Mouse (Mus musculus): ENCODE results near the gene Nek4. TPM values are rescaled to one million over a fixed set of nuclear protein-coding genes. Genes with fewer than 3 reads are reported as not detected.
A peak's percentile ranks its signal among the peaks of the same experiment; 100 is the strongest.

The Nek4 gene
- polyA plus RNA-seq (2015; fragmentation: Nextera tagmentation; extraction: Ambion mirVana) = 15.0 and 15.7 TPM in 2 replicates

- Histone ChIP-seq H3K4me3 (peak within 1 kb of the TSS; percentile 80), H3K4me2 (replicated peaks) (peak within 1 kb of the TSS; percentile 76), H3K9me3 (no peaks in the 10 kb centered on the region), H3K36me3 (peaks cover 10% of the 10 kb centered on the region), H3K27me3 (no peaks in the 10 kb centered on the region), H3K27ac (peak within 1 kb of the TSS; percentile 53), H3K4me1 (peaks cover 6% of the 10 kb centered on the region), H3K9ac (peak within 1 kb of the TSS; percentile 83)
- WGBS = under 1% methylated on average over 56 of the region's 57 CpGs
- peak; percentile 99 for ATAC-seq (ENCODE audit: low FRiP score, low read depth)
Measured at GRCm38 (mm10) chr14:30951154-30951825, at the start of gene Nek4. TSS of gene Nek4 (plus strand) at chr14:30951377.

DNA sequence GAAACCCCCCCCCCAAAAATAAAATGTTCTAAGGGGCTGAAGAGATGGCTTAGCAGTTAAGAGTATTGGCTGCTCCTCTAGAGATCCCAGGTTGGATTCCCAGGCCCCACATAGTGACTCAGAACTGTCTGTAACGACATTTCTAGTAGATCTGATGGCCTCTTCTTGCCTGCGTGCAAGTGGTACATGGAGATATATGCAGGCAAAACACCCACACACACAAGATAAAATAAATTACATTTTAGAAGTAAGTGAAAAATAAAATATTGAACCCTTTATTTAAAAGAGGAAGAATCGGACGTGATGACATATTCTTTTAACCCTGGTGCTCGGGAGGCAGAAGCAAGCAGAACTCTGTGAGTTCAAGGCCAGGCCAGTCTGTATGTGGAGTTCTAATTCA, 48.5 kb upstream of the Nek4 start:
- 89% methylated on average over 5 of the region's 5 CpGs for WGBS
- H3K4me1 ChIP-seq = no peaks in the 10 kb centered on the region
- H3K4me2 ChIP-seq (replicated peaks) = no peak overlapping the region
- no peaks in the 10 kb centered on the region for H3K9me3 ChIP-seq
- H3K27ac ChIP-seq = no peak overlapping the region
- ATAC-seq (ENCODE audit: low FRiP score, low read depth) = no peak
- no peak overlapping the region for H3K9ac ChIP-seq
- no peaks in the 10 kb centered on the region for H3K36me3 ChIP-seq
- H3K27me3 ChIP-seq = no peaks in the 10 kb centered on the region
- H3K4me3 ChIP-seq = no peak overlapping the region

- no peak overlapping the region for H3K27ac ChIP-seq
- WGBS = 60% methylated on average over 3 of the region's 3 CpGs
- no peaks in the 10 kb centered on the region for H3K9me3 ChIP-seq
- no peaks in the 10 kb centered on the region for H3K27me3 ChIP-seq
- H3K4me3 ChIP-seq = no peak overlapping the region
- H3K9ac ChIP-seq = no peak overlapping the region
- no peak for ATAC-seq (ENCODE audit: low FRiP score, low read depth)
- H3K4me2 ChIP-seq (replicated peaks) = no peak overlapping the region
- H3K36me3 ChIP-seq = no peaks in the 10 kb centered on the region
- no peaks in the 10 kb centered on the region for H3K4me1 ChIP-seq
Measured at GRCm38 (mm10) chr14:30903036-30903435, 48.1 kb upstream of the Nek4 start.

- no peak for ATAC-seq (ENCODE audit: low FRiP score, low read depth)
- Histone ChIP-seq H3K9ac (no peak overlapping the region), H3K36me3 (no peaks in the 10 kb centered on the region), H3K9me3 (no peaks in the 10 kb centered on the region), H3K27me3 (no peaks in the 10 kb centered on the region), H3K4me1 (no peaks in the 10 kb centered on the region), H3K4me2 (replicated peaks) (no peak overlapping the region), H3K27ac (no peak overlapping the region), H3K4me3 (no peak overlapping the region)
- WGBS = 89% methylated on average over 8 of the region's 8 CpGs
Measured at GRCm38 (mm10) chr14:30904307-30904706, 46.9 kb upstream of the Nek4 start.

GRCm38 (mm10) chr14:30906001-30906400, 45.2 kb upstream of the Nek4 start:
- Histone ChIP-seq H3K9me3 (no peaks in the 10 kb centered on the region), H3K27ac (no peak overlapping the region), H3K36me3 (no peaks in the 10 kb centered on the region), H3K9ac (no peak overlapping the region), H3K27me3 (no peaks in the 10 kb centered on the region), H3K4me3 (no peak overlapping the region), H3K4me1 (no peaks in the 10 kb centered on the region), H3K4me2 (replicated peaks) (no peak overlapping the region)
- WGBS = 91% methylated on average over 6 of the region's 6 CpGs
- no peak for ATAC-seq (ENCODE audit: low FRiP score, low read depth)

GRCm38 (mm10) chr14:30907814-30908265, 43.3 kb upstream of the Nek4 start:
- H3K4me1 ChIP-seq = no peaks in the 10 kb centered on the region; the same call in 1 of the 2 replicates
- H3K4me2 ChIP-seq (replicated peaks) = no peak overlapping the region
- no peak overlapping the region for H3K4me3 ChIP-seq
- no peaks in the 10 kb centered on the region for H3K27me3 ChIP-seq
- no peaks in the 10 kb centered on the region for H3K9me3 ChIP-seq
- WGBS = 77% methylated on average over 3 of the region's 3 CpGs
- H3K9ac ChIP-seq = no peak overlapping the region
- ATAC-seq (ENCODE audit: low FRiP score, low read depth) = no peak
- H3K36me3 ChIP-seq = no peaks in the 10 kb centered on the region
- H3K27ac ChIP-seq = no peak overlapping the region

GRCm38 (mm10) chr14:30911141-30911540, 40.0 kb upstream of the Nek4 start:
- Histone ChIP-seq H3K9me3 (no peaks in the 10 kb centered on the region), H3K27me3 (no peaks in the 10 kb centered on the region), H3K4me3 (no peak overlapping the region), H3K27ac (no peak overlapping the region), H3K4me2 (replicated peaks) (no peak overlapping the region), H3K36me3 (no peaks in the 10 kb centered on the region), H3K9ac (no peak overlapping the region), H3K4me1 (peaks cover 3% of the 10 kb centered on the region; the same call in 1 of the 2 replicates)
- 89% methylated on average over 8 of the region's 8 CpGs for WGBS
- ATAC-seq (ENCODE audit: low FRiP score, low read depth) = no peak

DNA sequence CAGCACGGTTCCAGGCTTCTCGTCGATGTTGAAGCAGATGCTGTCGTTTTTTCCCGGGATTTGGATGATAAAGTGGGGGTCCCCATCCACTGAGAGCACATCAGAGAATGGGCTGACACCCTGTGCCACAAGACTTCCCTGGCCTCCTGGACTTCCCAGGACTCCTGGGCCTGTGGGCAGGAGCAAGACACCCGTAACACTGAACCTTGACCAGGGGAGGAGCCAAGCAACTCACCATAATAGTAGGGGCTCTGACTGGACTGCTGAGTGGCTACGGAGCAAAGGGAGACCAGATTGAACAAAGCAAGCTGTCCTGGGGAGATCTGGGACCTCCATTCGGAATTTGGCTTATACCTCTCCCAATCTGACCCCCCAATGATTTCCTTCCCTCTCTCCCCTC, 38.5 kb upstream of the Nek4 start:
- Histone ChIP-seq H3K9ac (no peak overlapping the region), H3K4me1 (peaks cover 3% of the 10 kb centered on the region; the same call in 1 of the 2 replicates), H3K27me3 (no peaks in the 10 kb centered on the region), H3K27ac (no peak overlapping the region), H3K36me3 (no peaks in the 10 kb centered on the region), H3K4me2 (replicated peaks) (no peak overlapping the region), H3K4me3 (no peak overlapping the region), H3K9me3 (no peaks in the 10 kb centered on the region)
- 79% methylated on average over 8 of the region's 8 CpGs for whole genome bisulfite sequencing
- ATAC-seq (ENCODE audit: low FRiP score, low read depth) = no peak

DNA sequence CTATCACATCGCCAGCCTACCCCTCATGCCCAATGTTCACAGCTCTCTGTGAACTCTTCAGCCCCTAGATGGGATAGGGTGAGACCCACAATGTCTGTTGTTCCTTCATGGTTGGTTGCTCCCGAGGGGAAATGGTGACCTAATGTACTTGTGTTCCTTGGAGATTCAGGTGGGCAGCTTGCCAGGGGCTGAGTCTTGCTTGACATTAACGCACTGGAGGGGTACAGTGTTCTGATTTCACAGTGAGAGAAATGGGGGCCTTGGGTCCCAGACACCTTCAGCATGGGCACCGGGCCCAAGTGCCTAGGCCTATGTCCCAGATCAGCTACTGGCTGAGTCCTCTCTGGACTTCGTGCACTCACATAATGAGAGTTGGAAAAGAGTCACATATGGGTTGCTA, 37.8 kb upstream of the Nek4 start:
- Histone ChIP-seq H3K4me1 (peaks cover 3% of the 10 kb centered on the region; the same call in 1 of the 2 replicates), H3K9me3 (no peaks in the 10 kb centered on the region), H3K27ac (no peak overlapping the region), H3K4me3 (no peak overlapping the region), H3K9ac (no peak overlapping the region), H3K4me2 (replicated peaks) (no peak overlapping the region), H3K36me3 (no peaks in the 10 kb centered on the region), H3K27me3 (no peaks in the 10 kb centered on the region)
- WGBS = 88% methylated on average over 5 of the region's 5 CpGs
- ATAC-seq (ENCODE audit: low FRiP score, low read depth) = no peak

DNA sequence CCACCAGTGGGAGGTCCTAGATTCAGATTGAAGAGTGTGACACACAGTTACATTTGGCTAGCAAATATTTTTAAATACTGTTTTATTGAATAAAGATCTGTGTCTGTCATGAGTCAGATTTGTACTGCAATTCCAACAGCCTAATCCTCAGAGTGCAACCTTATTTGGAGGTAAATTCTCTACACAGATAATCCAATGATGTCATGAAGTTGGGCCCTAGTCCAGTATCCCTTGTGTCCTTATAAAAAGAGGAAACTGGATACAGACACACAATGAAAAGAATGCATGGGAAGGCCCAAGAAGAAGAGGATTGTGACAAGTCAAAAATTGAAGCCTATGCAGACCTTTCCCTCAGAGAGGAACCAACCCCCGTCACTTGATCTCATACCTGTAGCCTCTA, 34.7 kb upstream of the Nek4 start:
- Histone ChIP-seq H3K36me3 (no peaks in the 10 kb centered on the region), H3K4me3 (no peak overlapping the region), H3K9ac (no peak overlapping the region), H3K9me3 (no peaks in the 10 kb centered on the region), H3K27me3 (no peaks in the 10 kb centered on the region), H3K27ac (no peak overlapping the region), H3K4me1 (peaks cover 3% of the 10 kb centered on the region; the same call in 1 of the 2 replicates), H3K4me2 (replicated peaks) (no peak overlapping the region)
- no peak for ATAC-seq (ENCODE audit: low FRiP score, low read depth)
- WGBS = 86% methylated on average over 1 of the region's 1 CpGs

- Histone ChIP-seq H3K36me3 (no peaks in the 10 kb centered on the region), H3K4me2 (replicated peaks) (no peak overlapping the region), H3K27me3 (no peaks in the 10 kb centered on the region), H3K4me3 (no peak overlapping the region), H3K9ac (no peak overlapping the region), H3K9me3 (no peaks in the 10 kb centered on the region), H3K4me1 (no peaks in the 10 kb centered on the region), H3K27ac (no peak overlapping the region)
- ATAC-seq (ENCODE audit: low FRiP score, low read depth) = no peak
- 70% methylated on average over 8 of the region's 8 CpGs for WGBS
Measured at GRCm38 (mm10) chr14:30922053-30922670, 29.0 kb upstream of the Nek4 start.

GRCm38 (mm10) chr14:30923375-30924105, 27.6 kb upstream of the Nek4 start, which contains the start of gene Itih3:
TSS of gene Itih3 (minus strand) at chr14:30923760.
- no peak within 1 kb of the TSS for H3K4me3 ChIP-seq
- no peaks in the 10 kb centered on the region for H3K4me1 ChIP-seq
- no peaks in the 10 kb centered on the region for H3K36me3 ChIP-seq
- H3K27ac ChIP-seq = no peak within 1 kb of the TSS
- no peak within 1 kb of the TSS for H3K4me2 ChIP-seq (replicated peaks)
- WGBS = 74% methylated on average over 6 of the region's 6 CpGs
- H3K9ac ChIP-seq = no peak within 1 kb of the TSS
- H3K9me3 ChIP-seq = no peaks in the 10 kb centered on the region
- H3K27me3 ChIP-seq = no peaks in the 10 kb centered on the region
- no peak for ATAC-seq (ENCODE audit: low FRiP score, low read depth)
